Mouse (Mus musculus) kidney, adult 9 months (tissue): Measurements from ENCODE around the gene Ucp3.
"Not testable (repeated sequence)": the region's sequence is repeated elsewhere in the genome, so short reads cannot be mapped to it uniquely, and the experiment has no call there.

Experiments
- DNase-seq: peaks from one replicate; pipeline ENCODE4 v3.0.0; 2022

Gene Ucp3

GRCm38 (mm10) chr7:100474680-100475079 is 1.9 kb downstream of the Ucp3 start:
- peak; percentile 83 for DNase-seq

- DNase-seq, result no peak
These were observed 6.5 kb downstream of the Ucp3 start for GRCm38 (mm10) chr7:100479100-100479822.

GRCm38 (mm10) chr7:100479823-100480164 is 7.0 kb downstream of the Ucp3 start:
- DNase-seq, result no peak

GRCm38 (mm10) chr7:100480175-100480574 is 7.4 kb downstream of the Ucp3 start:
- DNase-seq, result no peak

- DNase-seq, result not testable (repeated sequence)
These were observed 9.3 kb downstream of the Ucp3 start for GRCm38 (mm10) chr7:100482046-100482445.

GRCm38 (mm10) chr7:100484493-100484892 is 11.7 kb downstream of the Ucp3 start:
- no peak for DNase-seq

- DNase-seq, result no peak
These were observed 14.5 kb downstream of the Ucp3 start for GRCm38 (mm10) chr7:100487301-100487700.

- no peak for DNase-seq
These were observed 15.8 kb downstream of the Ucp3 start for GRCm38 (mm10) chr7:100488474-100489048.

- peak; percentile 28 for DNase-seq
These were observed 19.8 kb downstream of the Ucp3 start for GRCm38 (mm10) chr7:100492391-100493116.

GRCm38 (mm10) chr7:100493117-100493483 is 20.3 kb downstream of the Ucp3 start, which contains the start of gene Ucp2:
Gene Ucp2 (plus strand): TSS chr7:100493337.
- peak; percentile 84 for DNase-seq

GRCm38 (mm10) chr7:100493484-100494414 is 21.0 kb downstream of the Ucp3 start:
- DNase-seq, result peak; percentile 41

GRCm38 (mm10) chr7:100494415-100494831 is 21.6 kb downstream of the Ucp3 start:
- DNase-seq, result no peak

GRCm38 (mm10) chr7:100495042-100495441 is 22.3 kb downstream of the Ucp3 start:
- DNase-seq, result peak; percentile 38

- DNase-seq, result peak; percentile 71
These were observed 22.9 kb downstream of the Ucp3 start for GRCm38 (mm10) chr7:100495581-100496251.

- DNase-seq, result no peak
These were observed 23.6 kb downstream of the Ucp3 start for GRCm38 (mm10) chr7:100496371-100496770.

- no peak for DNase-seq
These were observed 24.0 kb downstream of the Ucp3 start for GRCm38 (mm10) chr7:100496791-100497190.

GRCm38 (mm10) chr7:100497402-100497801 is 24.6 kb downstream of the Ucp3 start:
- DNase-seq, result no peak

- DNase-seq, result no peak
These were observed 25.2 kb downstream of the Ucp3 start for GRCm38 (mm10) chr7:100497982-100498381.

- no peak for DNase-seq
These were observed 26.7 kb downstream of the Ucp3 start for GRCm38 (mm10) chr7:100499465-100499864.

- DNase-seq, result no peak
These were observed 27.6 kb downstream of the Ucp3 start for GRCm38 (mm10) chr7:100500276-100500977.

GRCm38 (mm10) chr7:100501027-100501843 is 28.4 kb downstream of the Ucp3 start:
- no peak for DNase-seq
